14 mouse cellular contexts compared by ENCODE assay signal in the genomic region with DNA sequence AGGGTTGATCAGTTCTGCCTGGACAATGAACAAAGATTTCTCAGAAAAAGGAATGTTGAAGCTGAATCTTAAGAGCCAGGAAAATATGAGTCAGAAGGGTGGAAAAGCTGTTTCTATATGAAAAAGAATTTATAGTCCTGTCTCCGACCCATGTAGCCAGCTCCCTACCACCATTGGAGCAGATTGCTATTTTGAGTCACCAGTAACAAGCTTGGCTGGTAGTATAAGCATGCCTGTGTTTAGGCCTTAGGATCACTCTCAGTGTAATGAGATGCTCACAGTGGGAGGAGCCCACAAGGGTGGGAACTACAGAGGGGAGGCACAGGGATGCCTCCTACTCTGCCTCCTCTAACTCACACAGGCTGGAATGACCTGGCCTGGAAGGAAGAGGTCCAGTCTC.
"Had no signal": no experiment of that assay in that cellular context is flagged by ENCODE, and none has a peak within 500 bp of the region (broad histone marks: within the 10 kb centered on the region; RNA-seq: fewer than 3 reads in every experiment).

No protein-coding gene starts in this region.

- H3K9ac ChIP-seq: liver, embryonic 12.5 days; lung, embryonic 14.5 days; midbrain, embryonic 13.5 days had no signal

- H3K27me3 ChIP-seq: liver, embryonic 12.5 days; midbrain, embryonic 13.5 days had no signal

- H3K27ac ChIP-seq: kidney, postnatal 0 days; liver, embryonic 12.5 days; midbrain, embryonic 13.5 days had no signal

- ATAC-seq: intestine, postnatal 0 days; liver, embryonic 12.5 days; midbrain, embryonic 13.5 days had no signal

- DNase-seq: kidney, adult 9 months; kidney, postnatal 36 days; layer of hippocampus, adult 9-11 months; layer of hippocampus, postnatal 36 days; left cerebral cortex, postnatal 4 days; lung, embryonic 14.5 days; lung, postnatal 14 days; right cerebral cortex, postnatal 25 days; thymus, adult 2 months; thymus, postnatal 25 days had no signal

- H3K4me2 ChIP-seq: liver, embryonic 12.5 days; lung, embryonic 14.5 days; midbrain, embryonic 13.5 days had no signal

- H3K4me1 ChIP-seq: liver, embryonic 12.5 days; midbrain, embryonic 13.5 days had no signal

- H3K9me3 ChIP-seq: liver, embryonic 12.5 days; midbrain, embryonic 13.5 days had no signal

- H3K4me3 ChIP-seq: liver, embryonic 12.5 days; midbrain, embryonic 13.5 days had no signal
